Mouse (Mus musculus) lung, adult 2 months (tissue): ENCODE results near the gene Naa80.

ENCODE experiments used
- CTCF ChIP-seq: fragments of 200-500 bp; IDR thresholded peaks from 2 replicates; pipeline ENCODE4 v1.5.1; 2011; ENCODE audit warnings: mild to moderate bottlenecking, low read length, control low read depth; ENCODE audit not compliant: insufficient read depth
- POLR2A ChIP-seq: fragments of 200-500 bp; IDR thresholded peaks from 2 replicates; pipeline ENCODE4 v1.6.1; 2011; ENCODE audit warnings: low read depth, mild to moderate bottlenecking, control low read depth, low read length, borderline replicate concordance; ENCODE audit errors: extremely low read depth

GRCm38 (mm10) chr9:107571534-107572326 lies 7.0 kb upstream of the Naa80 start:
- TF ChIP-seq CTCF (no peak), POLR2A (no peak; the same call in 1 of the 2 replicates)
